Mouse (Mus musculus) G1E (cell line): ENCODE results near the gene Nrbf2. TPM values are rescaled to one million over a fixed set of nuclear protein-coding genes. Genes with fewer than 3 reads are reported as not detected.

Experiments used
- ATAC-seq: 2 replicates; pipeline ENCODE4 v1.8.0; 2016; ENCODE audit warnings: mild to moderate bottlenecking; ENCODE audit not compliant: insufficient number of reproducible peaks, poor library complexity, low FRiP score, severe bottlenecking; ENCODE audit errors: extremely low read depth
- DNase-seq: peaks from one replicate; pipeline ENCODE4 v3.0.0; 2012; ENCODE audit warnings: low spot score
- H3K27me3 ChIP-seq: 2 replicates; pipeline ENCODE4 v1.6.1; 2012; ENCODE audit warnings: mild to moderate bottlenecking, low read length, inconsistent platforms; ENCODE audit not compliant: insufficient read depth
- H3K36me3 ChIP-seq: replicated peaks from 2 replicates; pipeline ENCODE3; 2012; ENCODE audit warnings: mild to moderate bottlenecking, inconsistent platforms
- H3K4me1 ChIP-seq: 2 replicates; pipeline ENCODE4 v1.6.1; 2012; ENCODE audit warnings: low read depth, low read length, inconsistent platforms, mixed read lengths; ENCODE audit not compliant: insufficient read depth
- H3K4me3 ChIP-seq: 2 replicates; pipeline ENCODE4 v1.5.1; 2012; ENCODE audit warnings: low read depth, mild to moderate bottlenecking, inconsistent platforms, low read length, moderate library complexity, mixed read lengths
- H3K9me3 ChIP-seq: replicated peaks from 2 replicates; pipeline ENCODE4 v1.6.1; 2012; ENCODE audit warnings: inconsistent platforms
- CTCF ChIP-seq: IDR thresholded peaks from 2 replicates; pipeline ENCODE4 v1.5.1; 2012; ENCODE audit warnings: low read depth, low read length, inconsistent platforms, mixed read lengths
- GATA1 ChIP-seq: IDR thresholded peaks from 2 replicates; pipeline ENCODE4 v1.6.1; 2012; ENCODE audit warnings: borderline replicate concordance, low read length, inconsistent platforms, mixed read lengths
- GATA2 ChIP-seq: IDR thresholded peaks from 2 replicates; pipeline ENCODE4 v1.6.1; 2012; ENCODE audit warnings: low read depth, low read length, inconsistent platforms, borderline replicate concordance
- POLR2AphosphoS5 ChIP-seq: IDR thresholded peaks from 2 replicates; pipeline ENCODE4 v1.6.1; 2012; ENCODE audit warnings: low read depth, low read length, inconsistent platforms; ENCODE audit not compliant: insufficient replicate concordance
- TAL1 ChIP-seq: conservative IDR thresholded peaks from 2 replicates; pipeline ENCODE4 v1.6.1; 2012; ENCODE audit warnings: low read depth, low read length, inconsistent platforms, mixed read lengths
- polyA plus RNA-seq: library from polyadenylated mRNA; stranded (reverse); fragments of >175 nt; gene quantifications from 2 replicates; pipeline ENCODE4 v1.2.3, GENCODE M21; 2012
- total RNA-seq, 2 experiments: library from RNA; stranded (forward) in 1 of 2; stranded (reverse) in 1 of 2; fragments of 200-1000 nt in 1 of 2; fragments of >200 nt in 1 of 2; fragmentation: Nextera tagmentation in 1 of 2; gene quantifications; 2 replicates each; pipeline ENCODE4 v1.2.3; 2014 to 2017

The Nrbf2 gene
- 46.3 and 49.1 TPM in 2 replicates for total RNA-seq (2014; fragmentation: Nextera tagmentation)
- total RNA-seq (2017), result 46.6 and 52.2 TPM in 2 replicates
- polyA plus RNA-seq, result 71.1 and 92.1 TPM in 2 replicates

GRCm38 (mm10) chr10:67285176-67285814 lies at the start of gene Nrbf2:
Gene Nrbf2 (minus strand): TSS chr10:67285305.
- peak; percentile 61 for ATAC-seq
- Histone ChIP-seq H3K9me3 (peaks cover 9% of the 10 kb centered on the region), H3K4me3 (peak within 1 kb of the TSS; percentile 95), H3K27me3 (no peaks in the 10 kb centered on the region), H3K4me1 (peaks cover 61% of the 10 kb centered on the region), H3K36me3 (peaks cover 26% of the 10 kb centered on the region)
- peak; percentile 84 for DNase-seq
- TF ChIP-seq TAL1 (no peak), CTCF (no peak), POLR2AphosphoS5 (no peak), GATA1 (no peak), GATA2 (no peak)

GRCm38 (mm10) chr10:67330580-67330979 lies 45.5 kb upstream of the Nrbf2 start:
- DNase-seq (no peak), ATAC-seq (no peak)
- H3K9me3 ChIP-seq, result no peaks in the 10 kb centered on the region
- peaks cover 4% of the 10 kb centered on the region; the same call in 1 of the 2 replicates for H3K4me1 ChIP-seq
- H3K4me3 ChIP-seq, result no peak overlapping the region
- peaks cover 47% of the 10 kb centered on the region for H3K36me3 ChIP-seq
- no peaks in the 10 kb centered on the region for H3K27me3 ChIP-seq
- TF ChIP-seq POLR2AphosphoS5 (no peak), TAL1 (no peak), CTCF (no peak), GATA2 (no peak), GATA1 (no peak)

- H3K36me3 ChIP-seq, result peaks cover 50% of the 10 kb centered on the region
- TF ChIP-seq POLR2AphosphoS5 (no peak), GATA2 (no peak)
- peaks cover 4% of the 10 kb centered on the region; the same call in 1 of the 2 replicates for H3K4me1 ChIP-seq
- H3K27me3 ChIP-seq, result no peaks in the 10 kb centered on the region
- H3K9me3 ChIP-seq, result no peaks in the 10 kb centered on the region
- ATAC-seq (no peak), DNase-seq (no peak)
- H3K4me3 ChIP-seq, result no peak overlapping the region
These were observed 44.6 kb upstream of the Nrbf2 start for GRCm38 (mm10) chr10:67329661-67330060.

GRCm38 (mm10) chr10:67328208-67328607 lies 43.1 kb upstream of the Nrbf2 start:
- Histone ChIP-seq H3K9me3 (no peaks in the 10 kb centered on the region), H3K27me3 (no peaks in the 10 kb centered on the region), H3K4me3 (no peak overlapping the region), H3K4me1 (peaks cover 4% of the 10 kb centered on the region; the same call in 1 of the 2 replicates), H3K36me3 (peaks cover 48% of the 10 kb centered on the region)
- TF ChIP-seq GATA2 (no peak), CTCF (no peak), GATA1 (no peak), POLR2AphosphoS5 (no peak), TAL1 (no peak)
- ATAC-seq, result no peak
- DNase-seq, result no peak

- H3K36me3 ChIP-seq, result peaks cover 65% of the 10 kb centered on the region
- H3K9me3 ChIP-seq, result no peaks in the 10 kb centered on the region
- ATAC-seq (no peak), DNase-seq (no peak)
- H3K4me3 ChIP-seq, result no peak overlapping the region
- TF ChIP-seq GATA1 (no peak), TAL1 (no peak), CTCF (no peak), POLR2AphosphoS5 (no peak), GATA2 (no peak)
- H3K27me3 ChIP-seq, result no peaks in the 10 kb centered on the region
- H3K4me1 ChIP-seq, result peaks cover 30% of the 10 kb centered on the region
These were observed 38.9 kb upstream of the Nrbf2 start for GRCm38 (mm10) chr10:67324036-67324435.

GRCm38 (mm10) chr10:67321396-67321795 lies 36.3 kb upstream of the Nrbf2 start:
- DNase-seq, result no peak
- Histone ChIP-seq H3K4me3 (no peak overlapping the region), H3K27me3 (no peaks in the 10 kb centered on the region), H3K9me3 (no peaks in the 10 kb centered on the region; the same call in 1 of the 2 replicates), H3K4me1 (peaks cover 52% of the 10 kb centered on the region), H3K36me3 (peaks cover 81% of the 10 kb centered on the region)
- ATAC-seq, result no peak
- TF ChIP-seq POLR2AphosphoS5 (no peak), CTCF (no peak), GATA2 (no peak), TAL1 (no peak)
